Mouse (Mus musculus) MN1 (cell line): Measurements from ENCODE around the gene 2010111I01Rik.
"Not testable (repeated sequence)": the region's sequence is repeated elsewhere in the genome, so short reads cannot be mapped to it uniquely, and the experiment has no call there.

Experiments
- DNase-seq: peaks from one replicate; pipeline ENCODE4 v3.0.0-alpha.2; 2016; ENCODE audit warnings: low spot score

2010111I01Rik gene

GRCm38 (mm10) chr13:63080823-63081222, 116.1 kb downstream of the 2010111I01Rik start:
- DNase-seq: no peak

- DNase-seq: no peak
Observed at GRCm38 (mm10) chr13:63082555-63083136, 118.0 kb downstream of the 2010111I01Rik start.

GRCm38 (mm10) chr13:63083139-63083538, 118.4 kb downstream of the 2010111I01Rik start:
- not testable (repeated sequence) for DNase-seq

- no peak for DNase-seq
Observed at GRCm38 (mm10) chr13:63083663-63084062, 119.0 kb downstream of the 2010111I01Rik start.

- no peak for DNase-seq
Observed at GRCm38 (mm10) chr13:63087865-63088683, 123.4 kb downstream of the 2010111I01Rik start.

GRCm38 (mm10) chr13:63089513-63089912, 124.8 kb downstream of the 2010111I01Rik start:
- DNase-seq: no peak

GRCm38 (mm10) chr13:63091246-63091645, 126.6 kb downstream of the 2010111I01Rik start:
- peak; percentile 81 for DNase-seq

GRCm38 (mm10) chr13:63092299-63092698, 127.6 kb downstream of the 2010111I01Rik start:
- peak; percentile 55 for DNase-seq

GRCm38 (mm10) chr13:63092874-63093273, 128.2 kb downstream of the 2010111I01Rik start:
- no peak for DNase-seq

- DNase-seq: no peak
Observed at GRCm38 (mm10) chr13:63093636-63094035, 128.9 kb downstream of the 2010111I01Rik start.

- DNase-seq: no peak
Observed at GRCm38 (mm10) chr13:63094317-63095131, 129.8 kb downstream of the 2010111I01Rik start.

- peak; percentile 51 for DNase-seq
Observed at GRCm38 (mm10) chr13:63096764-63097163, 132.1 kb downstream of the 2010111I01Rik start.

GRCm38 (mm10) chr13:63097440-63097930, 132.8 kb downstream of the 2010111I01Rik start:
- no peak for DNase-seq

GRCm38 (mm10) chr13:63101761-63102160, 137.1 kb downstream of the 2010111I01Rik start:
- DNase-seq: no peak

- DNase-seq: no peak
Observed at GRCm38 (mm10) chr13:63102848-63103585, 138.3 kb downstream of the 2010111I01Rik start.

- DNase-seq: no peak
Observed at GRCm38 (mm10) chr13:63106574-63106973, 141.9 kb downstream of the 2010111I01Rik start.

- peak; percentile 73 for DNase-seq
Observed at GRCm38 (mm10) chr13:63108601-63109000, 143.9 kb downstream of the 2010111I01Rik start.

GRCm38 (mm10) chr13:63111297-63112042, 146.8 kb downstream of the 2010111I01Rik start:
- no peak for DNase-seq

- DNase-seq: no peak
Observed at GRCm38 (mm10) chr13:63112043-63112597, 147.4 kb downstream of the 2010111I01Rik start.

- DNase-seq: peak; percentile 87
Observed at GRCm38 (mm10) chr13:63112598-63113372, 148.1 kb downstream of the 2010111I01Rik start.
